Mouse (Mus musculus) C2C12 (cell line): ENCODE measurements around the gene Tctn3.

Experiments
- CEBPB ChIP-seq: IDR thresholded peaks from one replicate; pipeline ENCODE4 v1.6.1; 2011; ENCODE audit warnings: low read depth, mild to moderate bottlenecking, control low read depth, moderate library complexity
- CTCF ChIP-seq: IDR thresholded peaks from one replicate; pipeline ENCODE4 v1.5.1; 2011; ENCODE audit not compliant: control insufficient read depth, insufficient read depth, insufficient read length
- MAX ChIP-seq: IDR thresholded peaks from one replicate; pipeline ENCODE4 v1.6.1; 2011; ENCODE audit warnings: mild to moderate bottlenecking, control low read depth
- MYOD1 ChIP-seq: IDR thresholded peaks from one replicate; pipeline ENCODE4 v1.6.1; 2011; ENCODE audit warnings: low read depth; ENCODE audit not compliant: control insufficient read depth, insufficient read length
- MYOG ChIP-seq: IDR thresholded peaks from one replicate; pipeline ENCODE4 v1.6.1; 2011; ENCODE audit not compliant: control insufficient read depth, insufficient read length; ENCODE audit errors: extremely low read depth
- USF1 ChIP-seq: IDR thresholded peaks from one replicate; pipeline ENCODE4 v1.6.1; 2011; ENCODE audit warnings: low read depth, mild to moderate bottlenecking, control low read depth, moderate library complexity

- TF ChIP-seq USF1 (no peak), CTCF (peak; percentile 90), MYOG (no peak), MAX (peak; percentile 62), MYOD1 (no peak), CEBPB (no peak)
These were observed at the start of gene Tctn3, which contains the start of gene Entpd1 for GRCm38 (mm10) chr19:40611830-40612506.
